Mouse (Mus musculus): ENCODE results near the gene Klf13. TPM values are rescaled to one million over a fixed set of nuclear protein-coding genes. Genes with fewer than 3 reads are reported as not detected.

Gene Klf13
- polyA plus RNA-seq, 1 experiment = 58.7 TPM

GRCm38 (mm10) chr7:63889116-63889975, 49.4 kb downstream of the Klf13 start:
- no peak overlapping the region for H3K27ac ChIP-seq (ENCODE audit: control insufficient read depth, insufficient read depth, low read depth, low read length, poor library complexity)
- H3K4me3 ChIP-seq (replicated peaks; ENCODE audit: control insufficient read depth, low read depth, low read length) = no peak overlapping the region
- H3K4me1 ChIP-seq (ENCODE audit: control insufficient read depth, insufficient read depth, low read length) = peaks cover 1% of the 10 kb centered on the region; the same call in 1 of the 2 replicates
- no peak for TF ChIP-seq CTCF (IDR thresholded peaks at IDR 0.05; ENCODE audit: control insufficient read depth, insufficient read depth, low read length)
- TF ChIP-seq POLR2A (IDR thresholded peaks at IDR 0.05; ENCODE audit: borderline replicate concordance, control insufficient read depth, low read depth, low read length) = no peak
- WGBS = 91% methylated on average over 9 of the region's 9 CpGs

- TF ChIP-seq CTCF (IDR thresholded peaks at IDR 0.05; ENCODE audit: control insufficient read depth, insufficient read depth, low read length) (no peak), POLR2A (IDR thresholded peaks at IDR 0.05; ENCODE audit: borderline replicate concordance, control insufficient read depth, low read depth, low read length) (no peak)
- 79% methylated on average over 6 of the region's 6 CpGs for WGBS
- Histone ChIP-seq H3K4me3 (replicated peaks; ENCODE audit: control insufficient read depth, low read depth, low read length) (no peak overlapping the region), H3K27ac (ENCODE audit: control insufficient read depth, insufficient read depth, low read depth, low read length, poor library complexity) (no peak overlapping the region), H3K4me1 (ENCODE audit: control insufficient read depth, insufficient read depth, low read length) (peaks cover 1% of the 10 kb centered on the region; the same call in 1 of the 2 replicates)
Observed at GRCm38 (mm10) chr7:63888674-63889073, 50.0 kb downstream of the Klf13 start.

- TF ChIP-seq POLR2A (IDR thresholded peaks at IDR 0.05; ENCODE audit: borderline replicate concordance, control insufficient read depth, low read depth, low read length) (no peak), CTCF (IDR thresholded peaks at IDR 0.05; ENCODE audit: control insufficient read depth, insufficient read depth, low read length) (no peak)
- H3K4me1 ChIP-seq (ENCODE audit: control insufficient read depth, insufficient read depth, low read length) = no peaks in the 10 kb centered on the region
- WGBS = 80% methylated on average over 10 of the region's 10 CpGs
- H3K4me3 ChIP-seq (replicated peaks; ENCODE audit: control insufficient read depth, low read depth, low read length) = no peak overlapping the region
- no peak overlapping the region for H3K27ac ChIP-seq (ENCODE audit: control insufficient read depth, insufficient read depth, low read depth, low read length, poor library complexity)
Observed at GRCm38 (mm10) chr7:63887602-63888123, 51.1 kb downstream of the Klf13 start.

GRCm38 (mm10) chr7:63887034-63887551, 51.6 kb downstream of the Klf13 start:
- WGBS = 53% methylated on average over 8 of the region's 8 CpGs
- no peak overlapping the region for H3K4me3 ChIP-seq (replicated peaks; ENCODE audit: control insufficient read depth, low read depth, low read length)
- TF ChIP-seq CTCF (IDR thresholded peaks at IDR 0.05; ENCODE audit: control insufficient read depth, insufficient read depth, low read length) (no peak), POLR2A (IDR thresholded peaks at IDR 0.05; ENCODE audit: borderline replicate concordance, control insufficient read depth, low read depth, low read length) (no peak)
- no peaks in the 10 kb centered on the region for H3K4me1 ChIP-seq (ENCODE audit: control insufficient read depth, insufficient read depth, low read length)
- H3K27ac ChIP-seq (ENCODE audit: control insufficient read depth, insufficient read depth, low read depth, low read length, poor library complexity) = no peak overlapping the region

- TF ChIP-seq POLR2A (IDR thresholded peaks at IDR 0.05; ENCODE audit: borderline replicate concordance, control insufficient read depth, low read depth, low read length) (no peak), CTCF (IDR thresholded peaks at IDR 0.05; ENCODE audit: control insufficient read depth, insufficient read depth, low read length) (no peak)
- WGBS = 87% methylated on average over 7 of the region's 7 CpGs
- Histone ChIP-seq H3K4me3 (replicated peaks; ENCODE audit: control insufficient read depth, low read depth, low read length) (no peak overlapping the region), H3K4me1 (ENCODE audit: control insufficient read depth, insufficient read depth, low read length) (no peaks in the 10 kb centered on the region), H3K27ac (ENCODE audit: control insufficient read depth, insufficient read depth, low read depth, low read length, poor library complexity) (no peak overlapping the region)
Observed at GRCm38 (mm10) chr7:63885025-63885424, 53.7 kb downstream of the Klf13 start.

- no peaks in the 10 kb centered on the region for H3K4me1 ChIP-seq (ENCODE audit: control insufficient read depth, insufficient read depth, low read length)
- no peak for TF ChIP-seq POLR2A (IDR thresholded peaks at IDR 0.05; ENCODE audit: borderline replicate concordance, control insufficient read depth, low read depth, low read length)
- TF ChIP-seq CTCF (IDR thresholded peaks at IDR 0.05; ENCODE audit: control insufficient read depth, insufficient read depth, low read length) = no peak
- WGBS = 85% methylated on average over 7 of the region's 7 CpGs
- no peak overlapping the region for H3K4me3 ChIP-seq (replicated peaks; ENCODE audit: control insufficient read depth, low read depth, low read length)
- H3K27ac ChIP-seq (ENCODE audit: control insufficient read depth, insufficient read depth, low read depth, low read length, poor library complexity) = no peak overlapping the region
Observed at GRCm38 (mm10) chr7:63882739-63883138, 56.0 kb downstream of the Klf13 start.

GRCm38 (mm10) chr7:63879583-63879982, 59.1 kb downstream of the Klf13 start:
- 84% methylated on average over 6 of the region's 6 CpGs for WGBS

GRCm38 (mm10) chr7:63877610-63878009, 61.1 kb downstream of the Klf13 start:
- Histone ChIP-seq H3K4me3 (replicated peaks; ENCODE audit: control insufficient read depth, low read depth, low read length) (no peak overlapping the region), H3K27ac (ENCODE audit: control insufficient read depth, insufficient read depth, low read depth, low read length, poor library complexity) (no peak overlapping the region), H3K4me1 (ENCODE audit: control insufficient read depth, insufficient read depth, low read length) (no peaks in the 10 kb centered on the region; the same call in 1 of the 2 replicates)
- WGBS = 73% methylated on average over 14 of the region's 14 CpGs
- TF ChIP-seq CTCF (IDR thresholded peaks at IDR 0.05; ENCODE audit: control insufficient read depth, insufficient read depth, low read length) = no peak
- no peak for TF ChIP-seq POLR2A (IDR thresholded peaks at IDR 0.05; ENCODE audit: borderline replicate concordance, control insufficient read depth, low read depth, low read length)

More at GRCm38 (mm10) chr7:63879583-63879982, 59.1 kb downstream of the Klf13 start:
- TF ChIP-seq POLR2A (IDR thresholded peaks at IDR 0.05; ENCODE audit: borderline replicate concordance, control insufficient read depth, low read depth, low read length) (no peak), CTCF (IDR thresholded peaks at IDR 0.05; ENCODE audit: control insufficient read depth, insufficient read depth, low read length) (no peak)
- Histone ChIP-seq H3K27ac (ENCODE audit: control insufficient read depth, insufficient read depth, low read depth, low read length, poor library complexity) (no peak overlapping the region), H3K4me3 (replicated peaks; ENCODE audit: control insufficient read depth, low read depth, low read length) (no peak overlapping the region), H3K4me1 (ENCODE audit: control insufficient read depth, insufficient read depth, low read length) (no peaks in the 10 kb centered on the region; the same call in 1 of the 2 replicates)
